Mouse (Mus musculus) layer of hippocampus, adult 2 months (tissue): ENCODE data around the gene Meaf6. TPM values are rescaled to one million over a fixed set of nuclear protein-coding genes. Genes with fewer than 3 reads are reported as not detected.

Experiments
- DNase-seq, 2 experiments: peaks; one replicate each; pipeline ENCODE4 v3.0.0; 2022; ENCODE audit warnings: low spot score in 2 of 2
- H3K27ac ChIP-seq: fragments of 200-600 bp; 2 replicates; pipeline ENCODE4 v1.8.1; 2022
- H3K4me3 ChIP-seq: fragments of 200-600 bp; 2 replicates; pipeline ENCODE4 v1.8.1; 2022; ENCODE audit warnings: mild to moderate bottlenecking
- CTCF ChIP-seq: fragments of 200-600 bp; conservative IDR thresholded peaks from 2 replicates; pipeline ENCODE4 v1.8.1; 2022; ENCODE audit warnings: antibody characterized with exemption, mild to moderate bottlenecking, moderate library complexity
- long read RNA-seq, 2 experiments: library from polyadenylated mRNA; stranded (forward); transcript quantifications; one replicate each; pipeline ENCODE4 v2.0.0; 2021; ENCODE audit warnings: borderline mapping rate in 2 of 2
- total RNA-seq, 2 experiments: library from RNA; stranded (reverse); gene quantifications; 2 replicates each; pipeline ENCODE4 v1.2.3; 2021

Meaf6 gene
- 100 to 1,000 TPM; 111 to 116 TPM for total RNA-seq
- long read RNA-seq, experiment 1, transcript Meaf6-202 (8 exons, 667 nt), result major isoform, 36 of 66 reads
- long read RNA-seq, experiment 1, partial matches to known transcripts, result 18 of 66 reads
- long read RNA-seq, experiment 1, other reads (novel, unspliced or antisense), result 11 of 66 reads
- long read RNA-seq, experiment 2, full-length matches to known transcripts, result 64 of 114 reads
- long read RNA-seq, experiment 2, partial matches to known transcripts, result 3 of 114 reads
- long read RNA-seq, experiment 2, other reads (novel, unspliced or antisense), result 47 of 114 reads

- DNase-seq, result peak; percentile 89 to 95
- TF ChIP-seq CTCF, result peak; percentile 95
- peak within 1 kb of the TSS; percentile 98 for H3K27ac ChIP-seq
- H3K4me3 ChIP-seq, result peak within 1 kb of the TSS; percentile 84
Measured at GRCm38 (mm10) chr4:125084403-125085345, at the start of gene Meaf6. Gene Meaf6, plus strand, starts transcription at chr4:125085134.

- DNase-seq, result no peak
- H3K27ac ChIP-seq, result peak overlapping the region; percentile 67; the same call in 1 of the 2 replicates
- TF ChIP-seq CTCF, result no peak
- H3K4me3 ChIP-seq, result no peak overlapping the region
Measured at GRCm38 (mm10) chr4:125044454-125044853, 40.5 kb upstream of the Meaf6 start.

- Histone ChIP-seq H3K27ac (peak overlapping the region; percentile 21; the same call in 1 of the 2 replicates), H3K4me3 (no peak overlapping the region)
- DNase-seq, result no peak
- no peak for TF ChIP-seq CTCF
Measured at GRCm38 (mm10) chr4:125055385-125055784, 29.5 kb upstream of the Meaf6 start.

- TF ChIP-seq CTCF, result no peak
- Histone ChIP-seq H3K27ac (no peak overlapping the region), H3K4me3 (no peak overlapping the region)
- DNase-seq, result no peak
Measured at GRCm38 (mm10) chr4:125056476-125056875, 28.5 kb upstream of the Meaf6 start.

GRCm38 (mm10) chr4:125057273-125057672 lies 27.7 kb upstream of the Meaf6 start:
- Histone ChIP-seq H3K27ac (no peak overlapping the region), H3K4me3 (no peak overlapping the region)
- no peak for TF ChIP-seq CTCF
- no peak for DNase-seq

- Histone ChIP-seq H3K27ac (no peak overlapping the region), H3K4me3 (no peak overlapping the region)
- TF ChIP-seq CTCF, result no peak
- no peak for DNase-seq
Measured at GRCm38 (mm10) chr4:125058033-125058432, 26.9 kb upstream of the Meaf6 start.

- peak in 1 of 2 experiments; percentile 51 for DNase-seq
- TF ChIP-seq CTCF, result peak; percentile 93
- Histone ChIP-seq H3K4me3 (peak overlapping the region; percentile 28), H3K27ac (no peak overlapping the region)
Measured at GRCm38 (mm10) chr4:125059025-125059424, 25.9 kb upstream of the Meaf6 start.

- no peak for DNase-seq
- Histone ChIP-seq H3K4me3 (no peak overlapping the region), H3K27ac (no peak overlapping the region)
- no peak for TF ChIP-seq CTCF
Measured at GRCm38 (mm10) chr4:125063829-125064228, 21.1 kb upstream of the Meaf6 start.

- DNase-seq, result peak; percentile 23 to 38
- H3K27ac ChIP-seq, result peak within 1 kb of the TSS; percentile 89
- no peak for TF ChIP-seq CTCF
- H3K4me3 ChIP-seq, result peak within 1 kb of the TSS; percentile 93
Measured at GRCm38 (mm10) chr4:125065517-125066307, 19.2 kb upstream of the Meaf6 start, which contains the start of gene Dnali1. Gene Dnali1, minus strand, starts transcription at chr4:125065703.

- peak; percentile 93 to 94 for DNase-seq
- H3K27ac ChIP-seq, result peak within 1 kb of the TSS; percentile 89
- peak within 1 kb of the TSS; percentile 93 for H3K4me3 ChIP-seq
- no peak for TF ChIP-seq CTCF
Measured at GRCm38 (mm10) chr4:125066490-125067370, 18.2 kb upstream of the Meaf6 start, which contains the start of gene Snip1. Gene Snip1, plus strand, starts transcription at chr4:125066672.

GRCm38 (mm10) chr4:125077700-125078099 lies 7.2 kb upstream of the Meaf6 start:
- Histone ChIP-seq H3K27ac (no peak overlapping the region), H3K4me3 (no peak overlapping the region)
- DNase-seq, result no peak
- no peak for TF ChIP-seq CTCF
